In genomic region chr2:93270083-93270482, GRCm38 (mm10) we compare ENCODE assay signal across 11 mouse cellular contexts.
A peak's percentile ranks its signal among the peaks of the same experiment; 100 is the strongest.
DNase-seq lines count a peak whose midpoint lies in the region; ATAC-seq lines count a peak whose summit lies in the region.
"Had no signal": no experiment of that assay in that cellular context is flagged by ENCODE, and none has a peak within 500 bp of the region (broad histone marks: within the 10 kb centered on the region; RNA-seq: fewer than 3 reads in every experiment).

No protein-coding gene starts in this region.

- 72% methylated on average over 5 of the region's 5 CpGs for WGBS in midbrain, embryonic 10.5 days
- 45% methylated on average over 5 of the region's 5 CpGs for WGBS in midbrain, embryonic 14.5 days
- 46% methylated on average over 5 of the region's 5 CpGs for WGBS in hindbrain, embryonic 13.5 days
- WGBS in stomach, embryonic 15.5 days, result 58% methylated on average over 5 of the region's 5 CpGs

- peak overlapping the region; percentile 71 for H3K27ac ChIP-seq in midbrain, embryonic 10.5 days (replicated peaks)
- no peak overlapping the region for H3K27ac ChIP-seq in midbrain, embryonic 14.5 days (replicated peaks; ENCODE audit: low read depth, low read length)
- peak overlapping the region; percentile 40; the same call in 1 of the 2 replicates for H3K27ac ChIP-seq in hindbrain, embryonic 13.5 days
- peak overlapping the region; percentile 44; the same call in 1 of the 2 replicates for H3K27ac ChIP-seq in stomach, embryonic 15.5 days
- H3K27ac ChIP-seq: liver, embryonic 15.5 days had no signal

- peaks cover 85% of the 10 kb centered on the region for H3K4me1 ChIP-seq in midbrain, embryonic 10.5 days
- peaks cover 47% of the 10 kb centered on the region for H3K4me1 ChIP-seq in midbrain, embryonic 14.5 days (ENCODE audit: control insufficient read depth, insufficient read depth, low read length)
- H3K4me1 ChIP-seq in hindbrain, embryonic 13.5 days (replicated peaks), result peaks cover 88% of the 10 kb centered on the region
- no peaks in the 10 kb centered on the region; the same call in 1 of the 2 replicates for H3K4me1 ChIP-seq in stomach, embryonic 15.5 days

- H3K4me2 ChIP-seq in midbrain, embryonic 14.5 days (ENCODE audit: low read length), result no peak overlapping the region
- H3K4me2 ChIP-seq in hindbrain, embryonic 13.5 days, result no peak overlapping the region
- no peak overlapping the region for H3K4me2 ChIP-seq in stomach, embryonic 15.5 days
- H3K4me2 ChIP-seq: liver, embryonic 15.5 days had no signal

- no peak overlapping the region for H3K4me3 ChIP-seq in midbrain, embryonic 10.5 days
- H3K4me3 ChIP-seq in midbrain, embryonic 14.5 days (replicated peaks; ENCODE audit: low read depth, low read length), result no peak overlapping the region
- H3K4me3 ChIP-seq in hindbrain, embryonic 13.5 days, result no peak overlapping the region
- H3K4me3 ChIP-seq in stomach, embryonic 15.5 days (replicated peaks), result no peak overlapping the region
- H3K4me3 ChIP-seq: liver, embryonic 15.5 days had no signal

- no peak for ATAC-seq in midbrain, embryonic 14.5 days (ENCODE audit: low FRiP score, low TSS enrichment)
- no peak for ATAC-seq in hindbrain, embryonic 13.5 days (ENCODE audit: low FRiP score)
- no peak for ATAC-seq in stomach, embryonic 15.5 days (ENCODE audit: insufficient read depth, low FRiP score, low read depth)

- H3K36me3 ChIP-seq in midbrain, embryonic 10.5 days, result 0 out of 2 replicates have a peak, but pooled peaks cover 6% of the 10 kb centered on the region
- H3K36me3 ChIP-seq in midbrain, embryonic 14.5 days (ENCODE audit: control insufficient read depth, insufficient read depth, low read length), result no peaks in the 10 kb centered on the region
- H3K36me3 ChIP-seq in hindbrain, embryonic 13.5 days, result no peaks in the 10 kb centered on the region
- H3K36me3 ChIP-seq in stomach, embryonic 15.5 days, result no peaks in the 10 kb centered on the region
- H3K36me3 ChIP-seq: liver, embryonic 15.5 days had no signal

- DNase-seq in gastrocnemius, adult 18-20 months (ENCODE audit: low spot score), result peak; percentile 27
- DNase-seq in gastrocnemius, postnatal 10 days, result no peak
- DNase-seq in midbrain, embryonic 10.5 days (ENCODE audit: low spot score), result no peak
- DNase-seq in midbrain, embryonic 14.5 days, result no peak
- DNase-seq in c-Kit-positive CD71-positive TER-119-positive erythroid progenitor cells, embryonic 14.5 days (ENCODE audit: low spot score), result no peak
- no peak for DNase-seq in urinary bladder, postnatal 10 days (ENCODE audit: low spot score)
- DNase-seq: B cell, adult 2 months; cerebellum, adult 11-12 months had no signal

- H3K9ac ChIP-seq in midbrain, embryonic 14.5 days (replicated peaks; ENCODE audit: low read length), result no peak overlapping the region
- H3K9ac ChIP-seq in hindbrain, embryonic 13.5 days, result no peak overlapping the region
- H3K9ac ChIP-seq in stomach, embryonic 15.5 days, result no peak overlapping the region
- H3K9ac ChIP-seq: liver, embryonic 15.5 days had no signal

- no peaks in the 10 kb centered on the region for H3K9me3 ChIP-seq in midbrain, embryonic 10.5 days (replicated peaks)
- no peaks in the 10 kb centered on the region for H3K9me3 ChIP-seq in midbrain, embryonic 14.5 days (ENCODE audit: control insufficient read depth, low read length)
- H3K9me3 ChIP-seq in hindbrain, embryonic 13.5 days, result no peaks in the 10 kb centered on the region
- no peaks in the 10 kb centered on the region for H3K9me3 ChIP-seq in stomach, embryonic 15.5 days
- H3K9me3 ChIP-seq: liver, embryonic 15.5 days had no signal

- H3K27me3 ChIP-seq in midbrain, embryonic 10.5 days (ENCODE audit: low read depth, poor library complexity, severe bottlenecking), result no peaks in the 10 kb centered on the region
- H3K27me3 ChIP-seq in midbrain, embryonic 14.5 days (ENCODE audit: control insufficient read depth, insufficient read depth, low read length), result no peaks in the 10 kb centered on the region
- no peaks in the 10 kb centered on the region for H3K27me3 ChIP-seq in hindbrain, embryonic 13.5 days
- no peaks in the 10 kb centered on the region for H3K27me3 ChIP-seq in stomach, embryonic 15.5 days (replicated peaks)
- H3K27me3 ChIP-seq: liver, embryonic 15.5 days had no signal
